Mouse (Mus musculus): ENCODE measurements around the gene Tspyl1. TPM values are rescaled to one million over a fixed set of nuclear protein-coding genes. Genes with fewer than 3 reads are reported as not detected.

Gene Tspyl1
- total and polyA plus RNA-seq, 3 experiments = 10.8 to 16.3 TPM; not detected in 1

DNA sequence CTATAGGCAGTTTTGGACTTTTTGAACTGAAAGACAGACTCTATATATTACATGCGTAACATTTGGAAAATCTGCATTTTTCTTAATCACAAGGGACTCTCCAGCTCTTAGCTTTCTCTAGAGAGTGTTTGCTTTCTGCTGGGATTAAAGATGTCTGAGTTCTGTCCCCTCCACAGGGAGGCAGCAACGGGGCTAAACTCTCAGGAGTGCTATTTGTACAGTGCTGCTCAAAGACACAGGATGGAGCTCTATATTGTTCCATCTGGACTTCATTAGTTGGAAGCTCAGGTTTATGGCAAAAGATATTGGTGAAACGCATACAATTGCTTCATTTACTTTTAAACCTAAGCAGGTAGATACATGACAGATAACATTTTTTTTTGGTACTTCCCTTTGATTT, 30.5 kb downstream of the Tspyl1 start:
- H3K79me2 ChIP-seq (ENCODE audit: control insufficient read depth, insufficient read depth, low read length, poor library complexity) = no peaks in the 10 kb centered on the region
- no peaks in the 10 kb centered on the region for H3K36me3 ChIP-seq (ENCODE audit: control insufficient read depth in 1 of 2, insufficient read depth in 2 of 2, low read length in 2 of 2)
- H3K9ac ChIP-seq (ENCODE audit: control insufficient read depth, low read depth, low read length, poor library complexity, severe bottlenecking) = no peak overlapping the region
- no peaks in the 10 kb centered on the region for H3K27me3 ChIP-seq (ENCODE audit: control insufficient read depth in 1 of 2, insufficient read depth in 2 of 2, low read length in 2 of 2)
- DNase-seq (ENCODE audit: low read depth, low spot score) = no peak
- TF ChIP-seq MAX (IDR thresholded peaks at IDR 0.05; ENCODE audit: low read length) (no peak), MYB (IDR thresholded peaks at IDR 0.05; ENCODE audit: low read depth, low read length) (no peak), MXI1 (IDR thresholded peaks at IDR 0.05; ENCODE audit: low read depth, low read length) (no peak)
- H3K4me3 ChIP-seq (ENCODE audit: control insufficient read depth in 1 of 2, insufficient read depth in 1 of 2, low read depth in 2 of 2, low read length in 2 of 2) = no peak overlapping the region
- no peak overlapping the region for H3K27ac ChIP-seq (ENCODE audit: control insufficient read depth, low read depth, low read length)
- no peaks in the 10 kb centered on the region for H3K9me3 ChIP-seq (replicated peaks; ENCODE audit: insufficient read depth, low read length)
- no peaks in the 10 kb centered on the region for H3K4me1 ChIP-seq (ENCODE audit: control insufficient read depth in 1 of 2, insufficient read depth in 2 of 2, low read length in 2 of 2)

DNA sequence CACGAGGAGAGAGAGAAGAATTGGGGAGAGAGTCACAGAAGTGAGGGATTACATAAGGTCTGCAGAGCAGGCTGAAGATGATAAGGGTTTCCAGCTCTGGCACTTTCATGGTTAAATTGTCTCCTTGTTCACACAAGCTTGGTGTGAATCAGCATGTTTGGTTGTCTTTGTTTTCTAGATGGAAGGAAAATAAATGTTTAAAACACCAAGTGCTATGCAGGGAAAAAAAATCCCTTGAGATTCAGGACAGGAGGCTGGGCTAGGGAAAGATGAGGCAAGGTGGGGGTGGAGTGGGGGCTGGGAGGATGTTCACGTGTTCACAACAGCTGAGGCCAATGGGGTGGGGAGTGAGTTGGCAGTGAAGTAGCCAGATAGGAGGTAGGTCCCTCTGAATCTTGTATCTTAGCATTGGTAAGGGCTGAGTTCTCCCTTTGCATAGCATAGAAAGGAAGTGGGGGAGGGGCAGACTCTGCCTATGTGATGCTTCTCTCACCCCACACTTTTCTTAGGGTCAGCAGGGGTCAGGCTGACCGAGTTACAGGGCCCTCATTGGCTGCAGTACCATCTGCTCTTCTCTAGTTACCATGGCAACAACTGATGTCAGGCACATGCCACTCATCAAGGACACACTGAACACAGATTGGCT, 34.7 kb downstream of the Tspyl1 start:
- Histone ChIP-seq H3K9ac (ENCODE audit: control insufficient read depth, low read depth, low read length, poor library complexity, severe bottlenecking) (no peak overlapping the region), H3K4me3 (ENCODE audit: control insufficient read depth in 1 of 2, insufficient read depth in 1 of 2, low read depth in 2 of 2, low read length in 2 of 2) (no peak overlapping the region), H3K9me3 (replicated peaks; ENCODE audit: insufficient read depth, low read length) (no peaks in the 10 kb centered on the region), H3K4me1 (ENCODE audit: control insufficient read depth in 1 of 2, insufficient read depth in 2 of 2, low read length in 2 of 2) (no peaks in the 10 kb centered on the region), H3K27me3 (ENCODE audit: control insufficient read depth in 1 of 2, insufficient read depth in 2 of 2, low read length in 2 of 2) (no peaks in the 10 kb centered on the region), H3K79me2 (ENCODE audit: control insufficient read depth, insufficient read depth, low read length, poor library complexity) (no peaks in the 10 kb centered on the region), H3K36me3 (ENCODE audit: control insufficient read depth in 1 of 2, insufficient read depth in 2 of 2, low read length in 2 of 2) (no peaks in the 10 kb centered on the region), H3K27ac (ENCODE audit: control insufficient read depth, low read depth, low read length) (no peak overlapping the region)
- DNase-seq (ENCODE audit: low read depth, low spot score) = no peak
- TF ChIP-seq HCFC1 (IDR thresholded peaks at IDR 0.05; ENCODE audit: low read depth, low read length) (no peak), RCOR1 (IDR thresholded peaks at IDR 0.05; ENCODE audit: low read depth, low read length) (no peak), TCF12 (IDR thresholded peaks at IDR 0.05; ENCODE audit: low read depth, low read length) (no peak), ZNF384 (IDR thresholded peaks at IDR 0.05; ENCODE audit: low read depth, low read length) (no peak), MAX (IDR thresholded peaks at IDR 0.05; ENCODE audit: low read length) (no peak), ELF1 (IDR thresholded peaks at IDR 0.05; ENCODE audit: low read depth, low read length) (no peak), MYC (IDR thresholded peaks at IDR 0.05; ENCODE audit: low read depth, low read length) (no peak), E2F4 (IDR thresholded peaks at IDR 0.05; ENCODE audit: borderline replicate concordance, low read depth, low read length) (no peak), SMC3 (IDR thresholded peaks at IDR 0.05; ENCODE audit: low read depth, low read length) (no peak), TAL1 (IDR thresholded peaks at IDR 0.05; ENCODE audit: low read length) (no peak)

DNA sequence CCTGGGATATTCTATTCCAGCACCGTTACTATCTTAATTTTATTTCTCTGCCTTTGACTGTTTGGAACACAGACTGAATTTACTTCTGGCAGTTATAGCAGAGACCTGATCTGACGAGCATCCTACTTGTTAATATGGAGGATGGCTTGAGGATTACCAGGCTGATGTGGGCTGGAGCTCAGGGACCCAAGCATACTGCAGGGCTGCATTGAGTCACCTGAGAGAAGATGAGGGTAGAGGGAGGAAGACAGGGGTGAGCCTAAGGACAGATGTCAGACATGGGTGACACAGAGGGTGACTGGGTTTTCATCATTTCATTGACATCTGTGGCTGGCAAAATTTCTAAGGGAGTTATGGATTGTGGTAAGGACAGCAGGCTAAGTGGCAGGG, 35.2 kb downstream of the Tspyl1 start:
- Histone ChIP-seq H3K27me3 (ENCODE audit: control insufficient read depth in 1 of 2, insufficient read depth in 2 of 2, low read length in 2 of 2) (no peaks in the 10 kb centered on the region), H3K36me3 (ENCODE audit: control insufficient read depth in 1 of 2, insufficient read depth in 2 of 2, low read length in 2 of 2) (no peaks in the 10 kb centered on the region), H3K79me2 (ENCODE audit: control insufficient read depth, insufficient read depth, low read length, poor library complexity) (no peaks in the 10 kb centered on the region), H3K9ac (ENCODE audit: control insufficient read depth, low read depth, low read length, poor library complexity, severe bottlenecking) (no peak overlapping the region), H3K4me3 (ENCODE audit: control insufficient read depth in 1 of 2, insufficient read depth in 1 of 2, low read depth in 2 of 2, low read length in 2 of 2) (no peak overlapping the region), H3K4me1 (ENCODE audit: control insufficient read depth in 1 of 2, insufficient read depth in 2 of 2, low read length in 2 of 2) (no peaks in the 10 kb centered on the region), H3K9me3 (replicated peaks; ENCODE audit: insufficient read depth, low read length) (no peaks in the 10 kb centered on the region), H3K27ac (ENCODE audit: control insufficient read depth, low read depth, low read length) (no peak overlapping the region)
- DNase-seq (ENCODE audit: low read depth, low spot score) = no peak
- TF ChIP-seq MAFK (IDR thresholded peaks at IDR 0.05; ENCODE audit: borderline replicate concordance, low read depth, low read length) (no peak), GATA1 (IDR thresholded peaks at IDR 0.05; ENCODE audit: low read depth, low read length) (no peak), ZKSCAN1 (IDR thresholded peaks at IDR 0.05; ENCODE audit: low read depth, low read length) (no peak), USF2 (IDR thresholded peaks at IDR 0.05; ENCODE audit: borderline replicate concordance in 1 of 2, insufficient read depth in 1 of 2, low read depth in 1 of 2, low read length in 2 of 2) (no peak), POLR2A (IDR thresholded peaks at IDR 0.05; ENCODE audit: control insufficient read depth in 1 of 2, insufficient read depth in 1 of 2, low read depth in 1 of 2, low read length in 2 of 2, poor library complexity in 1 of 2) (no peak), GABPA (IDR thresholded peaks at IDR 0.05; ENCODE audit: low read depth, low read length) (no peak), NRF1 (IDR thresholded peaks at IDR 0.05; ENCODE audit: insufficient read depth, low read depth, low read length, poor library complexity, severe bottlenecking) (no peak), TBP (IDR thresholded peaks at IDR 0.05; ENCODE audit: low read depth, low read length) (no peak), RAD21 (IDR thresholded peaks at IDR 0.05; ENCODE audit: low read depth, low read length) (no peak), TAL1 (IDR thresholded peaks at IDR 0.05; ENCODE audit: low read length) (no peak), EP300 (IDR thresholded peaks at IDR 0.05; ENCODE audit: low read depth in 1 of 2, low read length in 2 of 2) (no peak), CTCF (IDR thresholded peaks at IDR 0.05 in 2 of 3, conservative IDR thresholded peaks at IDR 0.05 in 1 of 3; ENCODE audit: control insufficient read depth in 1 of 3, insufficient read depth in 1 of 3, low read depth in 2 of 3, low read length in 3 of 3, poor library complexity in 1 of 3, severe bottlenecking in 1 of 3) (no peak)

Data from MEL (cell line).